24 mouse cellular contexts compared by ENCODE assay signal in the genomic region with DNA sequence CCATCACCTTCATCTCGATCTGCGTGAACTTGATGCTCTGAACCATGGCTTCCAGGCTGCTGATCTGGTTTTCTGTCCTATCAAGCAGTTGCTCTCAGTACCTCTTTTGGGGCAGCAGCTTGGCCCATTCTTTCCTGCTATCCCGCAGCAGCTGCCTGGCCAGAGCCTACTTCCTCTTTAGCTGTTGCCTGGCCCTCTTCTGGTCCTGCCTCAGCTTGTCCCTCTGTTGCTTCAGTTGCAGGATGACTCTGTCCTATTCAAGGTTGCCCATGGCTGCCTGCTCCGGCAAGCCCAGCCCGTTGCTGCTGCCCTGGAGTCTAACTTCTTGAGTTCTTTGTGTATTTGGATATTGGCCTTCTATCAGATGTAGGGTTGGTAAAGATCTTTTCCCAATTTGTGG.
DNase-seq lines count a peak whose midpoint lies in the region; ATAC-seq and TF ChIP-seq lines count a peak whose summit lies in the region.
"Had no signal": no experiment of that assay in that cellular context is flagged by ENCODE, and none has a peak within 500 bp of the region (broad histone marks: within the 10 kb centered on the region; RNA-seq: fewer than 3 reads in every experiment).

No protein-coding gene starts in this region.

- dilution Hi-C loops in CH12.LX (cut with MboI; ENCODE audit: extremely low pct_ligation_motif_present, extremely low pct_unique_long_range_greater_than_20kb, low sequenced_read_pairs), result no loop called here

- peak; percentile 100 for ATAC-seq in granulocyte monocyte progenitor cell, adult 5-6 weeks (replicated peaks; ENCODE audit: poor library complexity, severe bottlenecking)
- ATAC-seq in megakaryocyte progenitor cell, adult 5-6 weeks (replicated peaks; ENCODE audit: poor library complexity), result peak; percentile 100
- no peak for ATAC-seq in forebrain, embryonic 14.5 days
- ATAC-seq: activated CD4-positive, CD25-positive, alpha-beta regulatory T cell, adult 4 months; forebrain, embryonic 16.5 days; hindbrain, embryonic 16.5 days; intestine, embryonic 15.5 days had no signal

- 95% methylated on average over 5 of the region's 5 CpGs for WGBS in forebrain, embryonic 14.5 days

- no peak for TF ChIP-seq CTCF in CH12.LX (conservative IDR thresholded peaks at IDR 0.05 in 1 of 2, IDR thresholded peaks at IDR 0.05 in 1 of 2; ENCODE audit: low read depth in 2 of 2, low read length in 2 of 2)

- no peak; the same call in 1 of the 2 replicates for TF ChIP-seq RAD21 in CH12.LX (IDR thresholded peaks at IDR 0.05; ENCODE audit: low read depth, low read length)

- H3K9me3 ChIP-seq in CH12.LX (replicated peaks; ENCODE audit: low read length), result no peaks in the 10 kb centered on the region
- no peaks in the 10 kb centered on the region for H3K9me3 ChIP-seq in forebrain, embryonic 14.5 days (replicated peaks; ENCODE audit: control insufficient read depth, low read length)
- H3K9me3 ChIP-seq: forebrain, embryonic 12.5 days; hindbrain, embryonic 10.5 days; intestine, embryonic 15.5 days had no signal

- no peaks in the 10 kb centered on the region for H3K36me3 ChIP-seq in CH12.LX (replicated peaks in 1 of 2; ENCODE audit: control insufficient read depth in 1 of 2, insufficient read depth in 1 of 2, low read length in 1 of 2)
- no peaks in the 10 kb centered on the region for H3K36me3 ChIP-seq in forebrain, embryonic 14.5 days (ENCODE audit: control insufficient read depth, insufficient read depth, low read length)
- H3K36me3 ChIP-seq: forebrain, embryonic 12.5 days; hindbrain, embryonic 10.5 days; hindbrain, embryonic 13.5 days; intestine, embryonic 15.5 days had no signal

- peak; percentile 58; the same call in 1 of the 2 replicates for TF ChIP-seq POLR2A in CH12.LX (IDR thresholded peaks at IDR 0.05; ENCODE audit: low read depth, low read length)

- H3K4me3 ChIP-seq in CH12.LX (replicated peaks in 1 of 3; ENCODE audit: low read depth in 2 of 3, low read length in 2 of 3, poor library complexity in 1 of 3), result peak overlapping the region in 1 of 3 experiments; percentile 31
- no peak overlapping the region for H3K4me3 ChIP-seq in forebrain, embryonic 14.5 days (ENCODE audit: low read depth, low read length)
- H3K4me3 ChIP-seq: forebrain, embryonic 12.5 days; hindbrain, embryonic 10.5 days; hindbrain, embryonic 13.5 days; intestine, embryonic 15.5 days had no signal

- TF ChIP-seq EP300 in CH12.LX (IDR thresholded peaks at IDR 0.05; ENCODE audit: low read length), result peak; percentile 94

- H3K27me3 ChIP-seq in CH12.LX (replicated peaks), result no peaks in the 10 kb centered on the region
- no peaks in the 10 kb centered on the region for H3K27me3 ChIP-seq in forebrain, embryonic 14.5 days (replicated peaks; ENCODE audit: control insufficient read depth, insufficient read depth, low read length)
- H3K27me3 ChIP-seq: forebrain, embryonic 12.5 days; hindbrain, embryonic 13.5 days; intestine, embryonic 15.5 days had no signal

- peak; percentile 83 for DNase-seq in CH12.LX (ENCODE audit: extremely low read depth)
- DNase-seq in forebrain, embryonic 14.5 days (ENCODE audit: low spot score), result no peak
- no peak for DNase-seq in kidney, adult 11 months
- no peak for DNase-seq in layer of hippocampus, postnatal 36 days
- DNase-seq: adrenal gland, adult 8-10 months; adrenal gland, postnatal 25 days; B cell, adult 2 months; cerebellum, adult 11-12 months; cerebellum, adult 8-10 months; cerebellum, postnatal 10 days; cerebellum, postnatal 36 days; gastrocnemius, postnatal 10 days; gastrocnemius, postnatal 36 days; heart, adult 11 months had no signal

- H3K4me1 ChIP-seq in CH12.LX (ENCODE audit: control insufficient read depth in 1 of 2, insufficient read depth in 2 of 2), result peaks cover 9 to 19% of the 10 kb centered on the region in 2 experiments
- no peaks in the 10 kb centered on the region for H3K4me1 ChIP-seq in forebrain, embryonic 14.5 days (ENCODE audit: control insufficient read depth, insufficient read depth, low read length)
- H3K4me1 ChIP-seq: forebrain, embryonic 12.5 days; hindbrain, embryonic 10.5 days; hindbrain, embryonic 13.5 days; intestine, embryonic 15.5 days had no signal

- H3K79me2 ChIP-seq in CH12.LX (replicated peaks; ENCODE audit: control insufficient read depth, extremely low read depth, insufficient read depth, poor library complexity, severe bottlenecking), result no peaks in the 10 kb centered on the region

- peak overlapping the region; percentile 95 for H3K27ac ChIP-seq in CH12.LX (ENCODE audit: insufficient read depth, low read depth)
- no peak overlapping the region for H3K27ac ChIP-seq in forebrain, embryonic 14.5 days (ENCODE audit: low read depth, low read length)
- H3K27ac ChIP-seq: forebrain, embryonic 12.5 days; hindbrain, embryonic 10.5 days; hindbrain, embryonic 13.5 days; intestine, embryonic 15.5 days had no signal

- peak overlapping the region; percentile 81 for H3K4me2 ChIP-seq in CH12.LX (ENCODE audit: insufficient read depth, low read depth, poor library complexity, severe bottlenecking)
- H3K4me2 ChIP-seq in forebrain, embryonic 14.5 days (ENCODE audit: low read length), result no peak overlapping the region
- H3K4me2 ChIP-seq: forebrain, embryonic 12.5 days; heart, embryonic 11.5 days; hindbrain, embryonic 13.5 days; intestine, embryonic 15.5 days had no signal

- in situ Hi-C loops in CH12.LX (cut with MboI; ENCODE audit: low pct_ligation_motif_present, low pct_unique_long_range_greater_than_20kb, low sequenced_read_pairs), result no loop called here

- peak overlapping the region; percentile 66 for H3K9ac ChIP-seq in CH12.LX (ENCODE audit: insufficient read depth, low read depth)
- no peak overlapping the region for H3K9ac ChIP-seq in forebrain, embryonic 14.5 days (ENCODE audit: low read length)
- H3K9ac ChIP-seq: forebrain, embryonic 12.5 days; hindbrain, embryonic 13.5 days; intestine, embryonic 15.5 days had no signal

TF ChIP-seq in CH12.LX, 34 proteins besides CTCF, POLR2A, EP300 and RAD21:
- TF ChIP-seq MYC (IDR thresholded peaks at IDR 0.05; ENCODE audit: low read depth, low read length) (peak; percentile 58; the same call in 1 of the 2 replicates), SIN3A (IDR thresholded peaks at IDR 0.05; ENCODE audit: low read length) (no peak; the same call in 1 of the 2 replicates), ETS1 (conservative IDR thresholded peaks at IDR 0.05; ENCODE audit: low read depth, low read length) (peak; percentile 83), CHD1 (IDR thresholded peaks at IDR 0.05; ENCODE audit: low read depth, low read length) (peak; percentile 99), TBP (conservative IDR thresholded peaks at IDR 0.05; ENCODE audit: low read depth, low read length) (0 out of 2 replicates have a peak, but pooled peaks have one; percentile 14), JUND (conservative IDR thresholded peaks at IDR 0.05; ENCODE audit: low read depth, low read length) (peak; percentile 74), ZMIZ1 (IDR thresholded peaks at IDR 0.05; ENCODE audit: low read depth, low read length) (0 out of 2 replicates have a peak, but pooled peaks have one; percentile 48), IRF4 (IDR thresholded peaks at IDR 0.05; ENCODE audit: low read depth, low read length) (peak; percentile 98), TCF12 (IDR thresholded peaks at IDR 0.05; ENCODE audit: low read depth, low read length) (peak; percentile 98), JUN (IDR thresholded peaks at IDR 0.05; ENCODE audit: insufficient read depth, low read depth, low read length) (peak; percentile 58), ZNF384 (IDR thresholded peaks at IDR 0.05; ENCODE audit: low read depth, low read length) (0 out of 2 replicates have a peak, but pooled peaks have one; percentile 6), ZKSCAN1 (IDR thresholded peaks at IDR 0.05; ENCODE audit: borderline replicate concordance, low read depth, low read length) (no peak), ELF1 (IDR thresholded peaks at IDR 0.05; ENCODE audit: low read depth, low read length) (peak; percentile 82), SMC3 (IDR thresholded peaks at IDR 0.05; ENCODE audit: low read depth, low read length) (peak; percentile 6; the same call in 1 of the 2 replicates), CHD2 (IDR thresholded peaks at IDR 0.05; ENCODE audit: low read length) (peak; percentile 73), MEF2A (IDR thresholded peaks at IDR 0.05; ENCODE audit: borderline replicate concordance, low read depth, low read length) (peak; percentile 90), MAFK (IDR thresholded peaks at IDR 0.05; ENCODE audit: insufficient replicate concordance, low read length) (0 out of 2 replicates have a peak, but pooled peaks have one; percentile 30), NRF1 (IDR thresholded peaks at IDR 0.05; ENCODE audit: low read depth, low read length) (peak; percentile 50), BHLHE40 (IDR thresholded peaks at IDR 0.05; ENCODE audit: low read depth, low read length) (peak; percentile 54), RCOR1 (conservative IDR thresholded peaks at IDR 0.05; ENCODE audit: low read depth, low read length) (peak; percentile 91), MAX (IDR thresholded peaks at IDR 0.05; ENCODE audit: low read length) (peak; percentile 56; the same call in 1 of the 2 replicates), NELFE (IDR thresholded peaks at IDR 0.05; ENCODE audit: low read depth, low read length) (peak; percentile 54), HCFC1 (IDR thresholded peaks at IDR 0.05; ENCODE audit: low read depth, low read length) (peak; percentile 42), GABPA (IDR thresholded peaks at IDR 0.05; ENCODE audit: insufficient replicate concordance, low read depth, low read length) (no peak), MXI1 (IDR thresholded peaks at IDR 0.05; ENCODE audit: low read depth, low read length) (no peak; the same call in 1 of the 2 replicates), MAZ (IDR thresholded peaks at IDR 0.05; ENCODE audit: low read depth, low read length) (no peak; the same call in 1 of the 2 replicates), USF2 (conservative IDR thresholded peaks at IDR 0.05; ENCODE audit: low read depth, low read length) (no peak)
